Mouse (Mus musculus): Measurements from ENCODE around the gene Iars2.

Iars2 gene

DNA sequence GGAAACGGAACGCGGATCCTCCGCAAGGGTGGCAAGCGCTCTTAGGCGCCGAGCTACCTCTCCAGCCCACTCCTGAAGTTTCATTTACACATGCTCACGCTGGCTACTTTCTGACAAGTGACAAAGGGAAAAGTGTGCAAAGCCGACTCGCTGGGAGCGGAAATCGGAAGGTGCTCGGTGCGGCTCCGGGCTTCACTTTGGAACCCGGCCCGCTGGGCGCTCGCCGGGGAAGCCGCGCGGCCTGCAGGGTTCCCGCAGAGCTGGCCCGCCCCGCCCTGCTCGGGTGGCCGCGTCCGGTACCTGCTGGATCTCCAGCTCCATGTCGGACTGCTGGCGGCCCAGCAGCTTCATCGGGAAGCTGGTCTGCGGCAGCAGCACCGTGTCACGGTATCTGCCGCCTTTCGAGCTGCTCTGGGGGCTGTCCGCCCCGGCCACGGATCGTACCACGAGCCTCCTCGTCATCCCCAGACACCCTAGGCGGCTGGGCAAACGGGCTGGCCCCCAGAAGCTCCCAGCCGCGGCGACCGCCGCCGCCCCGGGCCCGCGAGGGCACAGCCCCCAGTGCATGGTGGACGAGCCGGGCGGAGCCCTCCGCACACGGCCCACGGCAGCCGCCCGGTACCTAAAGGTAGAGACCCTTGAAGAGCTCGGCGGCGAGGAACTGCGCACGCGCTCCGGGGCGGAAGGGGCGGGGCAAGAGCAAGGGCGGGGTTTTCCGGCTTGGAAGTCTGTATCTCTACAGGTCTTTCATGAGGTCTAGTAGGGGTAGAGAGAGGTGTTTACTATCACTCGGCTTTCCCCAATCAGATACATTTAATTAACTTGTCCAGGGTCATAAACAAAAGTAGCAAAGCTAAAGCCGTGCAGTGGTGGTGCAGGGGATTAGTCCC, at the start of gene Iars2:
Gene Iars2 (minus strand): TSS at position 676 of the 890 bp plus-strand sequence.
- peak; percentile 92 for DNase-seq (ENCODE audit: low read depth, low spot score)

DNA sequence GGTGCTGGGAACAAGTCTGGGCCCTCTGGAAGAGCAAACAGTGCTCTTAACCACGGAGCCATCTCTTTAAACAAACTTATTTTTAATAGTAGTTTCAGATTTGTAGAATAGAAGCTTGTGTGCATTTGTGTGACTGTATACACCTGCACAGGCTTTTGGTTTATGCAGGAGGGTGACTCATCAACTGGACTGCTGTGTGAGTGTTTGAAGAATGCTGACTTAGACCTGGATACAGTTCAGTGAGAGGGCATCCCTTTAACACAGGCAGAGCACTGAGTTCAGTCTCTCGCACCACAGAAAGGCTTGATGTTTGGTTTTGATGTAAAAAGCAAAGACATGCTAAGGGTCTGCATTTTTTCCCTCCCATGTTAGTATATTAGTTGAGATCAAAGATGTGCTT, 48.2 kb upstream of the Iars2 start:
- no peak for DNase-seq (ENCODE audit: low read depth, low spot score)

DNA sequence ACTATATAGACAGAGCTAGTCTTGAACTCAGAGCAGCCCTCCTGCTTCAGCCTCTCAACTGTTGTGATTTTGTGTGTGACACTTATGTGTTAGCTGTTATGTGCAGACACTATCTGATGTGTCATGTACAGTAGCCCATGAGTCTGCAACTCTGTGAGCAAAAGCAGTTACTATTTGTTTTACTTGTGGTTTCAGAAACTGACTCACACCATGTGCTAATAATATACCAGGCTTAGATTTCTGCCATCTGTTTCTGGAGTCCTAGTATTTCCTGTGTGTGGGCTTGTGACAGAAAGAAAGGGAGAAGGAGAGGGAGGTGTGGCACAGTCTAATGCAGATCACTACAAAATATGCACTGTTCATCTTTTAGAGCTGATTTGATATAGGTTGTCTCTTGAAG, 47.2 kb upstream of the Iars2 start:
- DNase-seq (ENCODE audit: low read depth, low spot score): peak; percentile 89

DNA sequence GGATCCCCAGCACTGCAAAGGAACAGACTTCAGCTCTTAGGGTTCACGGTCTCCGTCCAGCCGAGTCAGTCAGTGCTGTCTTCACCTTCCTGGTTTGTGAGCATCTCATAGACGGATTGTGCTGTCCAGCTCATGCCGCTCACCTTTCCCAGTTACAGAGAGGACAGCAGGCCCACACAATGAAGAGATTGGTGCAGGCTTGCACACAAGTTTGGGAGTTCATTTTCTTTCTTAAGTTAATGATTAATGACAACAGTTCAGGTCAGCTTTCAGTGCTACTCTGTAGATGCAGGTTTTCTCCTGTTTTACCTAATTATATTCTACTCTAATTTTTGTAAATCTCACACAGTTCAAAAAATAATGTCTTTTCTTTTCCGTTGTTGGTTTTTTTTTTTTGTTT, 40.8 kb upstream of the Iars2 start:
- no peak for DNase-seq (ENCODE audit: low read depth, low spot score)

DNA sequence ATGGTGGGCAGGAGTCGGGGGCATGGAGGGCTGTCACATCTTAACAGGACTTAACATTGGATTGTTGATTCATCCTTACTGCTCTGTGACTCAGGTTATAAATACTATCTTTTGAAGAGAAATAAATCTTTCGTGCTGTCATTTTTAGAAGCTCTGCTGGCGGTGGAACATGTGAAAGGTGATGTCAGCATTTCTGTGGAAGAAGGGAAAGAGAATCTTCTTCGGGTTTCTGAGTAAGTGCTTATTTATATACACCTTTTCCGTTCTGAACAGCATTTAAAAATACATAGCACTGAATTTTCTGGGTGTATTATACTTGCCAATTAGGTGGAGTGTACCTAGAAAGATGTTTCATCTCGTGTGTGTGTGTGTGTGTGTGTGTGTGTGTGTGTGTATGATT, 38.2 kb upstream of the Iars2 start:
- DNase-seq (ENCODE audit: low read depth, low spot score): peak; percentile 40

DNA sequence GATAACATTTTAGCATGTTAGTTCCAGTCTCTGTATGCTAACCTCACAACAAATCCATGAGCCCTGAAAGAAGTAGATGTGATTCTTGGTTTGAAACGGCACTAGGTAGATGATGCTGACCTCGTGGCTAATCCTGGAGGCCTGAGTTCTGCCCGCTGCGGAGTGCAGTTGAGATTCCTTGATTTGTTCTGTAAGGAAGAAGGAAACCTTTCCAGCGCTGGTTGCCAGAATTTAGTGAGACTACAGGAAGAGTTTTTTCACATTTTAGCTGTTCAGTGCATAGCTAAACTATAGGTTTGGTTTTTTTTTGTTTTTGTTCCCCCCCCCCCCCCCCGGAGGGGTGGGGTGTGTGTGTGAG, 35.0 kb upstream of the Iars2 start:
- no peak for DNase-seq (ENCODE audit: low read depth, low spot score)

DNA sequence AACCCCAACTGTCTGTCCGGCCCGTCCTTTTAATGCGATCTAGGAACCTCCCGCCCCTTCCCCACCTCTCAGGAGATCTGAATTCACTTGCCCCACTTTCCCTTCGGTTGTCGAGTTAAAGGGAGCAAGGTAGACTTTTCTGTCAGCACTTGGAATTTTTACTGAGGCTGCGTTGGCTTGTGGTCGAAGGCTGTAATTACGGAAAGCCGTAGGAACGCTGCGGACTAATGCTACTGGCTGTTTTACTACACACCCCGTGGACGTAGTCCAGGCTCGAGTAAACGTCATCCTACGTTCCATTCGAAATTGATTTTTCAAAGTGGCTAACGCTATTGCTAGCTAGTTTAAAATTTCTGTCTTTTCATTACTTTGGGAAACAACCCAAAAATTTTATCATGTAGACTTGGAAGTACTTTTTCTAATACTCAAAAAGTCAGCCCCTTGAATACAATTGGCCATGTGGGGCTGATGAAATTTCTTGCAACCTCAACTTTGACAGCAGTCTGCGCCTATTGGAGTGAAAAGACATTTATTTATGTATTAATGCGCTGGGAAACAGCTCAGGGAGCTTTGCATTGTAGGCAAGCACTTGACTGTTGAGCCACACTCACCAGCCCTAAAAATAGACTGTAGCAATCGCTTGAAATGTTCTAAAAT, 34.5 kb upstream of the Iars2 start:
- DNase-seq (ENCODE audit: low read depth, low spot score): peak; percentile 86

DNA sequence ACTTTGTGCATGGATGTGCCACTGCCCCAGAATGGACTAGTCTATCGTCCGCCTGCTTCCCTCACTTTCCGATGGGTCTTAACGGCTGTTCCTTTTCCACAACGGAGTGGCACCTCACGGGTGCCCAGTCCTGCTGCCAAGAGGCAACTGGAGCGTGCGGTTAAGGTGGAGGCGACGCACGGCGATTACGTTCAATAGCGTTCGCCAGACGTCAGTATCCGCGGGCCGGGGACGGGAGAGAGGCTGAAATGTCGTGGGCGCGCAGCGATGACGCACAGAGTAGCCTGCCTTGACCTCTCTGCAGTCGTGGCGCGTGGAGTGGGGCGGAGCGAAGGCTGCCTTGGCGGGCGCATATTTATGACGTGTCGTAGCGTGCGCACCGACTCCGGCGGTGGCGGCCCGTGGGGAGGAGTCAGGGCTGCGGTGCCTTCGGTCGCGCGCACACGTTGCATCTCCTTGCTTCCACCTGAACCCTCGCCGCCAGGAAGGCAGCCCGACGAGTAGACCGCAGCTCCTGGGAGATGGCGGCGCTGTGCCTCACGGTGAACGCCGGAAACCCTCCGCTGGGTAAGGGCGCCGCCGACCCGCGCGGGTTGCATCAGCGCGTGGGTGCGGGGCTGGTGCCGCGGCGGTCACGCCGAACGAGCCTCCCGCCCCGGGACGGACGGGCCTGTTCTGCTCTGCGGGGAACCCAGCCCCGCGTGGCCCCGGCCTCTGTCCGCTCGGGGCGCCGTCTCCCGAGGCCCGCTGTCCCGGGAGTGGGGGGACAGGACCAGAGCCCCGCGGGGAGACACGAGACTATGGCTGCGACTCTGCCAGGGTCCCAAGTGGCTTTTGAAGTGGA, 33.7 kb upstream of the Iars2 start, which contains the start of gene Eprs:
Gene Eprs (plus strand): TSS at position 368 of the 844 bp plus-strand sequence.
- DNase-seq (ENCODE audit: low read depth, low spot score): peak; percentile 100

DNA sequence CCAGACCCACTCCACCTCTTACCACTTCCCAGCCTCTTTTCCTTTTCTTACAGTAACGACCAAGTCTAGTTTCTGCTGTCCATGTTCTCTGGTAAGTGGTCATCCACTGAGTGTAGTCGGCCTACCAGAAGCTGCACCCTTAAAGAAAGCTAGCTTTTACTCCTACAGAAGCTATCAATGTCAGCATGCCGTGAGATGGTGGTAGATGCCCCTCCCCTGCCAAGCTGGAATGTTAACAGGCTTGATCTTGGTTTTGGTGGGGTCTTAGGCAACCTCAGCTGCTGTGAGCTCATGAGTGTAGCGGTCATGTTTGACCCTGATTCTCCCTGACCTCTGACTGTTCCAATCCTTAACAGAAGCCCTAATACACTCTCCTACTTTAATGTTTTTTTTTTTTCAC, 29.0 kb upstream of the Iars2 start:
- no peak for DNase-seq (ENCODE audit: low read depth, low spot score)

DNA sequence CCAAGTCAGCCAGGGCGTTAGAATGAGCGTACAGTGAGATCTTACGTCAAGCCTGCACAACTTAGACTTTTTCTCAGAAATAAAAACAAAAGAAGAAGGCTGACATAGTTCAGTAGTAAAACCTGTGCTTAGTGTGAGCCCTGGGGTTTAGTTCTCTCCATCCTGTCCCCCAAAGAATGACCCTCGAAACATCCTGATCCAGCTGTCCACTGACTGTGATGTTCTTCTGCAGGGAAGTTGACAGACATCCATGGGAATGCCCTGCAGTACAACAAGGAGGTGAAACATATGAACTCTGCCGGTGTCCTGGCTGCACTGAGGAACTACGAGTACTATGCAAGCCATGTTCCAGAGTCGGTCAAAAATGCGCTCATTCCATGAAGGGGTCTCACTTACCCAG, 27.1 kb upstream of the Iars2 start:
- no peak for DNase-seq (ENCODE audit: low read depth, low spot score)

DNA sequence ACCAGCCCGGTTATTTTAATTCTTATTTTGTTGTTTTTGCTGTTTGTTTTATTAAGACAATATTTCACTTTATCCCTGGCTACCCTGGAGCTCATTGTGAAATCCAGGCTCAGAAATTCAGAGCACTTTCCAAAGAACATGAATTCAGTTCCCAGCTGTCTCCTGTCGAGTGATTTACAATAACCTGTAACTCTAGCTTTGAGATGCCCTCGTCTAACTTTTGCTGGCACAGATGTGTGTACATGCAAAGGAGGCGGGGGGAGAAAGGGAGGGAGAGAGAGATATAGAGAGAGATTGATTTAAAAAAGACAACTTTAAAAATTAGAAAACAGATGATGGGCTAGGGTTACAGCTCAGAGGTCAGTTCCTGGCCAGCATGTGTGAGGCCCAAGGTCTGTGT, 25.5 kb upstream of the Iars2 start:
- no peak for DNase-seq (ENCODE audit: low read depth, low spot score)

DNA sequence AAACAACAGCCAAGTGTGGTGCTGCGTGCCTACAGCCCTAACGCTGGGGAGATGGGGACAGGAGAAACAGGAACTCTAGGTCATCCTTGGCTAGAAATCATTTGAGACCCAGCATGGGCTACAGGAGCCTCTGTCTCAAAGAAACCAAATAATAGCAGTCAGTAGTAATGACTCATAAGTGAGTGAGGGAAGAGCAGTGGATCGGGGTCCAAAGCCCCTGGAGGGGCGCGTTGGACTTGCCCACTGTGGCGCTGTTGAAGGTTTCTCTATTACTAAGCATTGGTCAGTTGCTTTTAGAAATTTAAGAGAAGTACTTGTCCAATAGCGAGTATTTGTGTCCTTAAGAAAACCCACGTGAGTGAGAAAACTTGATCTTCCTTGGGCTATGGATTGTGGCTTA, 24.2 kb upstream of the Iars2 start:
- no peak for DNase-seq (ENCODE audit: low read depth, low spot score)

DNA sequence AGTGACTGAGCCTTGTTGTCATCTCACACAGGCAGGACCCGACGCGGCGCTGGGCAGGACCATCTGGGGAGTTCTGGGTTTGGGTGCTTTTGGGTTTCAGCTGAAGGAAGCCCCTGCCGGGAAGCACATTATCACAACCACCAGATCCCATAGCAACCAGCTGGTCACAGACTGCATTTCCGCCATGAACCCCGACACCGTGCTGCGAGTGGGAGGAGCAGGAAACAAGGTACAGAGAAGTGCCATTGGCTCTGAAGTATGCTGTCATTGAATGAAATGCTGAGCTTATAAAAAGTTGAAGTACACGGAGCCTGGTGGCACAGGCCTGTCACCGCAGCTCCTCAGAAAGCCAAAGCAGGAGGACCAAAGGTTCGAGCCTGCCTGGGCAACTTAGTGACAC, 23.0 kb upstream of the Iars2 start:
- DNase-seq (ENCODE audit: low read depth, low spot score): no peak

DNA sequence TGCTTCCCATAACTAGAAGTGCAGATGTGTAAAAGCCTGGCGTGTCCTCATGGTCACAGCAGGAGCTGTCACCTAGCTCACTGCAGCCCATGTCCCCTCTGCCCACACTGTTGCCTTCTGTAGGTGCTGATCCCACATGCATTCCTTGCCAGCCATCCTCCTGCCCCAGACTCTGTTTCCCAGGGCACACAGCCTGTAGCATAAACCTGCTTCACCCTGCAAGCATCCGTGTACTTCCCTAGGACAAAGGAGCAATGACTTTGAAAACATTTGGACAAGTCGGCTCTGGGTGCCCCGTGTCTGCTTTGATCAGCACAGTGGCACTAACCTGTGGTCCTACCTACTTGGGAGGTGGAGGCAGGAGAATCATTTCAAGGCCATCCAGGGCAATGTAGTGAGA, 21.4 kb upstream of the Iars2 start:
- DNase-seq (ENCODE audit: low read depth, low spot score): no peak

DNA sequence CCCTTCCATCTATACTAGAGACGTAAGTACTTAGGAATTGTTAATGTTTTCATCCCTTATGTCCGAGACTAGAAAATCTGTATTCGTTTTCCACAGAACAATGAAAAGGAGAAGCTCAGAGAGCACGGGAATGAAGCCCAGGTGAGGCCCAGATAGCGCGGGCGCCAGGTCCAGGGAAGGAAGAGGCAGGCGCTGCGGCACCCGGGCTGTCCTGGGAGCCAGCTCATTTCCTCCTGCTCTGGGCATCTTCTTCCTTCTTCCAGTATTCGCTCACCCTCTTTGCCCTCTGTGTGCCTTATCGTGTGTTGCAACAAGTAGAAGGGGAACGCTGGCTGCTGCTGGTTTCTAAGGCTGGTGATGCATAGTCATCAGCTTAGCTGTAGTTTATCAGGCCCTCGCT, 20.5 kb upstream of the Iars2 start:
- no peak for DNase-seq (ENCODE audit: low read depth, low spot score)

DNA sequence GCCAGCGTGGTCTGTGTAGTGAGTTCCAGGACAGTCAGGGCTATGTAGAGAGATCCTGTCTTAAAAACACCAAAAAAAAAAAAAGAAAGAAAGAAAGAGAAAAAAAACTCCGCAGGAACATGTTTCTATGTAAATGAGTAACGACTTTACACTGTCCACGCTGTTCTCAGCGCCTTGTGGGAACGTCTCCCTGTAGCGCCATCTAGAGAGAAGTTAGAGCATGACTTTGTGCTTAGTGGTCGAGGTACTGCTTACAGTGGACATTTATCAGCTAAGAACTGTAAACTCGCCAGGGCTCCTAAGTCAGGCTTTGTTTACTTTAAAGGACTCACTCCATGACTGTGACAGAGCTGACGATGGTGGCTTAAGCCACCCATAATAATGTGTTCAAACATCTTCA, 17.0 kb upstream of the Iars2 start:
- no peak for DNase-seq (ENCODE audit: low read depth, low spot score)

DNA sequence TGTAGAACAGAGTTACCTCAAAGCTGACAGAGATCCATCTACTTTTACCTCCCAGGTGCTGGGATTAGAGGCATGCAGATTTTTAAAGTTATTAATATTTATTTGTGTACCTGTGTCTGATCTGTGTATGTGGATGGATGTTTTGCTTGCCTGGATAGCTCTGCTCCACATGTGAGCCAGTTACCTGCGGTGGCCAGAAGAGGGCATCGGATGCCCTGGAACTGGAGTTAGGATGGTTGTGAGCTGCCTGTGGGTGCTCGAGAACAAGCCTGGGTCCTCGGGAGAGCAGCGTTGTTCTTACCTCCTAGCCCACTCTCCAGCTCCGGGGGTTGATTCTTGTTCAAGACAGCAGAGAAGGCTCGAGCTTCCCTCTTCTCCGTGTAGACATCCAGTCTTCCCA, 14.2 kb upstream of the Iars2 start:
- DNase-seq (ENCODE audit: low read depth, low spot score): no peak

DNA sequence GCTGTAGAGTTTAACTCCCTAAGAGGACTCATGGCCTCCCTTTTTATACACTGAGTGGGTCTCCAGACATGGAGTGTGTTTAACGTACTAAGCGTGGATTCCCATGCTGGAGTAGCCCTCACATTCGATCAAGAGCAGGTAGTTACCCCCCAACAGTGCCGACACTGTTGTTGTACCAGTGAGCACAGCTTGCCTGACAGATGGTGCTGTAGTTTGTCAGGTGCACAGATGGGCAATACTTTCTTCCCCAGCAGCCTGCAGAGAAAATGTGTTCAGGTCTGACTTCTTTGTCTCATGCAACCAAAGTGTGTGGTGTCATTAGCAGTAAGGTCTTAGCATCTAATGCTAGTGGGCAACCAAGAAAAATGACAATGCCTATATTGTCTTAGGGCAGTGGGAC, 13.2 kb upstream of the Iars2 start:
- DNase-seq (ENCODE audit: low read depth, low spot score): peak; percentile 88

DNA sequence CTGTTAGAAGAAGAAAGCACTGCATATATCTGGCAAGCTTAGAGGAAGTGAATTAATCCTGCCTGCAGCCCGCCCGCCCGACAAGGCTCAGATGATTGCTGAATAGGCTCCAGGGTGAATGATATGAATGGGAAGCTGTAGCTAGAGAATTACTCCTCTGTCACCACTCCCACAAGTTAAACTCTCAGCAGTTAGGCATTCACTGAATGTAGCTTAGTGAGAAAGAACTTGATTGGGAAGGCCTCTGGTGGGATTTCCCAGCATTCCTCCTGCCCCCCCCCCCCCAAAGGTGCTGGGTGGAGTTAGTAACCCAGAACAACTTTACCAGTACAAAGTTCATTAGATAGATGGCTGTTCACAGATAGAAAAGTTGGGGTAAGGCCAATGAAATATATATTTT, 7.3 kb upstream of the Iars2 start:
- no peak for DNase-seq (ENCODE audit: low read depth, low spot score)

DNA sequence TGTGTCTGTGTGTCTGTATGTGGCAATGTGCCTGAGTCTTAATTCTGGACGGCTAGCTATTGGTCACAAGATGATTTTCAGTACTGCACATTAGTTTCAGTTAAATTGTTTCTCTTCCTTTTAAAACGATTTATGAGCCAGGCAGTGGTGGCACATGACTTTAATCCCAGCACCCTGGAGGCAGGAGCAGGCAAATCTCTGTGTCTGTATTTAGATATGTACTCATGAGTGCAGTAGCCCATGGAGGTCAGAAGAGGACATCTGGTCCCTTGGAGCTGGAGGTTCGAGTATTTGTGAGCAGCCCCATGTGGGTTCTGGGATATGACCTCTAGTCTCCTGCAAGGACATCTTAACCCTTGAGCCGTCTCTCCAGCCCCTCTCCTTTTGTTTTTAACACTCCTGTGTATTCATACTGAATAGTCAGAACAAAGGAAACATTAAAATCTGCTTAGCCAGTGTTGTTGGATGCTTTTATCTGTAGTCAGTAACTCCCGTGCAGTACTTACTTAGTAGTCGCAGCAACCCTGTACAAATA, 6.1 kb upstream of the Iars2 start:
- no peak for DNase-seq (ENCODE audit: low read depth, low spot score)

DNA sequence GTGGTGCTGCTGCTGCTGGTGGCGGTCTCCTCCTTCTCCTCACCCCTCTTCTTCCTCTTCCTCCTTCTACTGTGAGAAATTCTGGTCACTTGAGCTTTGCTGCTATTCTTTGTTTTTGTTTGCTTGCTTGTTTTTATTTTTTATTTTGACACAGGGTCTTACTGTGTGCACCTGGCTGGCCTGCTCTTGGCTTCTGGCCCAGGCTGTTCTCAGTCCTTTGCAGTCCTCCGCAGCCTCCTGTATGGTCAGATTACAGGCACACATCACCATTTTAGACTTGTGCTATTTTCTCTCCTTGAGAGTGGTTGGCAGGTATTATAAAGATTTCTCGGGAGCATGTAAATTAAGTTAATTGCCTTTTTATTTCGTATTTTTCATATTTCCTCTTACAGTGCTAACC, 4.9 kb upstream of the Iars2 start:
- DNase-seq (ENCODE audit: low read depth, low spot score): peak; percentile 23

DNA sequence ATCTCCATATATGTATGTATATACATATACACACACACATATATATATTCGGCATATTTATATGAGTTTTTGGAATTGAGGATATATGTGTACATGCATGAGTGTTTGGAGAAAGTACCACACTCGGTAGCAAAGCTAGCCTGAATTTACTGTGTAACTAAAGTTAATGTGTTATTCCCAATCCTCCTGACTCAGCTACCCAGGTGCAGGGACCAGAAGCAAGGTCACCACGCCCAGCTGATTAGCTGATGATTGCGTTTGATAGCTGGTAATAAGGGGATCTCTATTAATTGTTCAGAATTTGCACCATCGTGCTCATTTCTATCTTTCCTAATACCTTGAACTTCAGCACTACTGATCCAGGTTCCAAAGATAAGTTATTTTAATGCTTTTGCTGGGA, 4.5 kb upstream of the Iars2 start:
- no peak for DNase-seq (ENCODE audit: low read depth, low spot score)

All from brain, adult 2 months (tissue).